In the genomic region with DNA sequence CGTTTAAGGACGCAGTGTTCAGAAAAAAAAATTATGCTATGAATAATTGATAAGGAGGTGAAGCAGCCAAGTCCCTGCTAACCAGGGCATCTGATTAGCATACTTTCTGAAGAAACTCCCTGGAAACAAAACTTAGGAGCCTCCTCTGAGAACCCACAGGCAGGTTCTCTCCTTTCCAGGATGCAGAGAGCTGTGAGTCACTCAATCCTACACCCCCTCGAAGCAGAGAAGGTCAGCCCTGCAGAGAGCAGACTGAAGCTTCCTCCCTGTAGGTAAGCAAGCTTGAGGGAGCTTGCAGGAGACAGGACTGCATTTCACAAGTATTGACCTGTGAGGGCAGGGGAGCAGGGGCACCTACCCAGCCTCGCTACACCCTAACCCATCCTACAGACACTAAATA, we compare ENCODE assay signal across 22 mouse cellular contexts.
"Had no signal": no experiment of that assay in that cellular context is flagged by ENCODE, and none has a peak within 500 bp of the region (broad histone marks: within the 10 kb centered on the region; RNA-seq: fewer than 3 reads in every experiment).

No protein-coding gene starts in this region.

- H3K27ac ChIP-seq: liver, embryonic 13.5 days; liver, embryonic 15.5 days; lung, embryonic 15.5 days; macrophage; midbrain, embryonic 13.5 days; neural tube, embryonic 13.5 days; neural tube, embryonic 15.5 days had no signal

- H3K4me3 ChIP-seq: liver, embryonic 13.5 days; liver, embryonic 15.5 days; lung, embryonic 15.5 days; megakaryocyte, embryonic 14.5 days; midbrain, embryonic 13.5 days; myocyte; neural tube, embryonic 13.5 days; neural tube, embryonic 15.5 days had no signal

- ATAC-seq: liver, postnatal 0 days; lung, postnatal 0 days; midbrain, embryonic 13.5 days had no signal

- H3K27me3 ChIP-seq: liver, embryonic 13.5 days; liver, embryonic 15.5 days; lung, embryonic 15.5 days; megakaryocyte, embryonic 14.5 days; midbrain, embryonic 13.5 days; neural tube, embryonic 13.5 days; neural tube, embryonic 15.5 days had no signal

- H3K4me1 ChIP-seq: liver, embryonic 13.5 days; liver, embryonic 15.5 days; lung, embryonic 15.5 days; megakaryocyte, embryonic 14.5 days; neural tube, embryonic 13.5 days; neural tube, embryonic 15.5 days had no signal

- H3K4me2 ChIP-seq: liver, embryonic 13.5 days; liver, embryonic 15.5 days; lung, embryonic 15.5 days; midbrain, embryonic 13.5 days; neural tube, embryonic 13.5 days; neural tube, embryonic 15.5 days had no signal

- DNase-seq: liver, embryonic 13.5 days; liver, postnatal 0 days; lung, adult 2 months; lung, postnatal 14 days; lung, postnatal 36 days; retina, postnatal 1 day; right cerebral cortex, adult 18-20 months; right cerebral cortex, postnatal 25 days; right cerebral cortex, postnatal 4 days; spleen, adult 18-20 months; thymus, adult 2 months; thymus, postnatal 25 days; thymus, postnatal 4 days had no signal

- H3K9me3 ChIP-seq: liver, embryonic 13.5 days; liver, embryonic 15.5 days; lung, embryonic 15.5 days; midbrain, embryonic 13.5 days; neural tube, embryonic 13.5 days; neural tube, embryonic 15.5 days had no signal

- H3K36me3 ChIP-seq: liver, embryonic 13.5 days; liver, embryonic 15.5 days; lung, embryonic 15.5 days; midbrain, embryonic 13.5 days; neural tube, embryonic 13.5 days; neural tube, embryonic 15.5 days had no signal

- H3K9ac ChIP-seq: liver, embryonic 13.5 days; liver, embryonic 15.5 days; liver, postnatal 0 days; lung, embryonic 15.5 days; midbrain, embryonic 13.5 days; neural tube, embryonic 13.5 days; neural tube, embryonic 15.5 days had no signal
